Mouse (Mus musculus) bone marrow macrophage, adult 2 months (primary cell): ENCODE data around the gene Xdh. TPM values are rescaled to one million over a fixed set of nuclear protein-coding genes. Genes with fewer than 3 reads are reported as not detected.
"Not testable (repeated sequence)": the region's sequence is repeated elsewhere in the genome, so short reads cannot be mapped to it uniquely, and the experiment has no call there.

ENCODE experiments used
- H3K27ac ChIP-seq: 2 replicates; pipeline ENCODE4 v1.5.1; 2012; ENCODE audit warnings: low read depth, low read length; ENCODE audit not compliant: insufficient read depth
- H3K4me1 ChIP-seq: 2 replicates; pipeline ENCODE4 v1.6.1; 2012; ENCODE audit warnings: low read length; ENCODE audit not compliant: control insufficient read depth, insufficient read depth
- H3K4me3 ChIP-seq: 2 replicates; pipeline ENCODE4 v1.5.1; 2012; ENCODE audit warnings: mild to moderate bottlenecking, low read length, moderate library complexity; ENCODE audit not compliant: insufficient read depth
- CTCF ChIP-seq: IDR thresholded peaks from 2 replicates; pipeline ENCODE4 v1.5.1; 2012; ENCODE audit warnings: low read depth, mild to moderate bottlenecking, low read length, moderate library complexity
- POLR2A ChIP-seq: IDR thresholded peaks from 2 replicates; pipeline ENCODE4 v1.6.1; 2012; ENCODE audit warnings: mild to moderate bottlenecking, low read depth, low read length, borderline replicate concordance
- polyA plus RNA-seq: library from polyadenylated mRNA; stranded (reverse); fragments of >200 nt; gene quantifications from 2 replicates; pipeline ENCODE4 v1.2.4, GENCODE M21; 2012; ENCODE audit not compliant: missing spikeins, insufficient read depth, insufficient read length

Gene Xdh
- polyA plus RNA-seq, 1 experiment, result 187 TPM

GRCm38 (mm10) chr17:73869008-73869685, 80.8 kb downstream of the Xdh start:
- H3K4me1 ChIP-seq, result no peaks in the 10 kb centered on the region
- H3K27ac ChIP-seq, result no peak overlapping the region
- TF ChIP-seq POLR2A (no peak), CTCF (no peak)
- H3K4me3 ChIP-seq, result no peak overlapping the region

GRCm38 (mm10) chr17:73853717-73854116, 96.3 kb downstream of the Xdh start:
- TF ChIP-seq CTCF (no peak), POLR2A (no peak)
- no peak overlapping the region for H3K27ac ChIP-seq
- H3K4me3 ChIP-seq, result no peak overlapping the region
- H3K4me1 ChIP-seq, result no peaks in the 10 kb centered on the region

- Histone ChIP-seq H3K27ac (no peak overlapping the region), H3K4me3 (no peak overlapping the region), H3K4me1 (no peaks in the 10 kb centered on the region)
- TF ChIP-seq POLR2A, result no peak
- no peak for TF ChIP-seq CTCF
These were observed 97.0 kb downstream of the Xdh start for GRCm38 (mm10) chr17:73853041-73853440.

- no peaks in the 10 kb centered on the region for H3K4me1 ChIP-seq
- TF ChIP-seq CTCF (no peak), POLR2A (no peak)
- H3K4me3 ChIP-seq, result no peak overlapping the region
- no peak overlapping the region for H3K27ac ChIP-seq
These were observed 102.6 kb downstream of the Xdh start for GRCm38 (mm10) chr17:73847399-73847798.

GRCm38 (mm10) chr17:73845632-73846031, 104.4 kb downstream of the Xdh start:
- no peaks in the 10 kb centered on the region for H3K4me1 ChIP-seq
- H3K27ac ChIP-seq, result no peak overlapping the region
- H3K4me3 ChIP-seq, result no peak overlapping the region
- TF ChIP-seq CTCF, result no peak

GRCm38 (mm10) chr17:73842963-73843362, 107.0 kb downstream of the Xdh start:
- TF ChIP-seq CTCF (no peak), POLR2A (no peak)
- H3K27ac ChIP-seq, result no peak overlapping the region
- H3K4me3 ChIP-seq, result no peak overlapping the region
- H3K4me1 ChIP-seq, result no peaks in the 10 kb centered on the region

GRCm38 (mm10) chr17:73839876-73840275, 110.1 kb downstream of the Xdh start:
- not testable (repeated sequence) for H3K4me3 ChIP-seq, H3K4me1 ChIP-seq, H3K27ac ChIP-seq

GRCm38 (mm10) chr17:73839086-73839835, 110.7 kb downstream of the Xdh start:
- Histone ChIP-seq H3K27ac (no peak overlapping the region), H3K4me1 (no peaks in the 10 kb centered on the region), H3K4me3 (no peak overlapping the region)
- TF ChIP-seq POLR2A, result no peak
- TF ChIP-seq CTCF, result no peak

- H3K4me3 ChIP-seq, result no peak overlapping the region
- TF ChIP-seq CTCF, result no peak
- TF ChIP-seq POLR2A, result no peak
These were observed 112.8 kb downstream of the Xdh start for GRCm38 (mm10) chr17:73837244-73837643.

GRCm38 (mm10) chr17:73836601-73837000, 113.4 kb downstream of the Xdh start:
- no peaks in the 10 kb centered on the region for H3K4me1 ChIP-seq
- H3K27ac ChIP-seq, result no peak overlapping the region
- no peak overlapping the region for H3K4me3 ChIP-seq
- TF ChIP-seq CTCF, result no peak
- TF ChIP-seq POLR2A, result no peak

More at GRCm38 (mm10) chr17:73837244-73837643, 112.8 kb downstream of the Xdh start:
- H3K4me1 ChIP-seq, result no peaks in the 10 kb centered on the region
- no peak overlapping the region for H3K27ac ChIP-seq

Other genes with a start within 250 kb of the Xdh start
- not detected in 2 replicates for gene Galnt14, start 239.7 kb downstream of the Xdh start, polyA plus RNA-seq
- gene Ehd3, start 146.1 kb downstream of the Xdh start, polyA plus RNA-seq, result not detected in 2 replicates
- not detected in 2 replicates for gene Srd5a2, start 97.7 kb upstream of the Xdh start, polyA plus RNA-seq